Mouse (Mus musculus) myocyte (in vitro differentiated cells): ENCODE data around the gene Stxbp5.

ENCODE experiments used
- MYOD1 ChIP-seq, 3 experiments: IDR thresholded peaks; one replicate each; pipeline ENCODE4 v1.6.1; 2011; ENCODE audit warnings: control low read depth in 2 of 3, low read depth in 2 of 3, mild to moderate bottlenecking in 2 of 3, moderate library complexity in 1 of 3; ENCODE audit not compliant: insufficient read length in 2 of 3, control insufficient read depth in 1 of 3
- POLR2A ChIP-seq: IDR thresholded peaks from one replicate; pipeline ENCODE4 v1.6.1; 2011; ENCODE audit warnings: low read depth, mild to moderate bottlenecking, control low read depth, moderate library complexity; ENCODE audit not compliant: insufficient read length
- TCF12 ChIP-seq: IDR thresholded peaks from one replicate; pipeline ENCODE4 v1.6.1; 2011; ENCODE audit warnings: mild to moderate bottlenecking, control low read depth; ENCODE audit not compliant: poor library complexity, insufficient read depth, severe bottlenecking

GRCm38 (mm10) chr10:9785651-9786050, 115.2 kb downstream of the Stxbp5 start:
- TF ChIP-seq POLR2A (no peak), MYOD1 (IDR thresholded peaks at IDR 0.05; ENCODE audit: control insufficient read depth in 1 of 3, insufficient read length in 2 of 3, low read depth in 2 of 3) (no peak), TCF12 (no peak)
